Mouse (Mus musculus): ENCODE measurements around the gene Ascc1.

- no peak for TF ChIP-seq MAX (IDR thresholded peaks at IDR 0.05)
- TF ChIP-seq CTCF (IDR thresholded peaks at IDR 0.05; ENCODE audit: control insufficient read depth, insufficient read depth, insufficient read length): no peak
- TF ChIP-seq CEBPB (IDR thresholded peaks at IDR 0.05; ENCODE audit: low read depth): no peak
- TF ChIP-seq MYOD1 (IDR thresholded peaks at IDR 0.05; ENCODE audit: control insufficient read depth, insufficient read length, low read depth): no peak
- no peak for TF ChIP-seq MYOG (IDR thresholded peaks at IDR 0.05; ENCODE audit: control insufficient read depth, extremely low read depth, insufficient read length)
These were observed 103.0 kb downstream of the Ascc1 start for GRCm38 (mm10) chr10:60105391-60106145.

Data from C2C12 (cell line).